Comparison of ENCODE assay signal across 12 mouse cellular contexts in genomic region chrX:150657797-150658118, GRCm38 (mm10). TPM values are rescaled to one million over a fixed set of nuclear protein-coding genes. Genes with fewer than 3 reads are reported as not detected.
DNase-seq lines count a peak whose midpoint lies in the region; ATAC-seq and TF ChIP-seq lines count a peak whose summit lies in the region.
"Had no signal": no experiment of that assay in that cellular context is flagged by ENCODE, and none has a peak within 500 bp of the region (broad histone marks: within the 10 kb centered on the region; RNA-seq: fewer than 3 reads in every experiment).

No protein-coding gene starts in this region.

- no peaks in the 10 kb centered on the region for H3K4me1 ChIP-seq in heart, postnatal 0 days (ENCODE audit: control insufficient read depth, insufficient read depth)
- peaks cover 4% of the 10 kb centered on the region; the same call in 1 of the 2 replicates for H3K4me1 ChIP-seq in forebrain, embryonic 15.5 days
- peaks cover 5% of the 10 kb centered on the region; the same call in 1 of the 2 replicates for H3K4me1 ChIP-seq in midbrain, embryonic 10.5 days

- H3K27me3 ChIP-seq in heart, postnatal 0 days (ENCODE audit: control insufficient read depth, insufficient read depth, low read length) = no peaks in the 10 kb centered on the region
- no peaks in the 10 kb centered on the region for H3K27me3 ChIP-seq in forebrain, embryonic 15.5 days
- H3K27me3 ChIP-seq in midbrain, embryonic 10.5 days (ENCODE audit: low read depth, poor library complexity, severe bottlenecking) = peaks cover 7% of the 10 kb centered on the region; the same call in 1 of the 2 replicates
- H3K27me3 ChIP-seq: CH12.LX had no signal

- no peak for ATAC-seq in heart, postnatal 0 days (ENCODE audit: insufficient read depth, low read depth)
- ATAC-seq in forebrain, embryonic 15.5 days (replicated peaks) = 0 out of 2 replicates have a peak, but pooled peaks have one; percentile 27
- ATAC-seq: liver, postnatal 0 days had no signal

- TF ChIP-seq EP300 in heart, postnatal 0 days (IDR thresholded peaks at IDR 0.05; ENCODE audit: low read depth) = no peak

- no peak for DNase-seq in heart, postnatal 0 days (ENCODE audit: low spot score)
- DNase-seq in heart, postnatal 25 days (ENCODE audit: low spot score) = no peak
- DNase-seq in brain, embryonic 14.5 days (ENCODE audit: low read depth) = peak; percentile 45
- DNase-seq in midbrain, embryonic 10.5 days (ENCODE audit: low spot score) = no peak
- no peak for DNase-seq in left cerebral cortex, adult 9 months (ENCODE audit: low spot score in 2 of 2)
- DNase-seq in spleen, postnatal 14 days (ENCODE audit: low spot score in 2 of 2) = no peak
- DNase-seq in frontal cortex, postnatal 25 days (ENCODE audit: low spot score in 2 of 2) = no peak
- DNase-seq: liver, postnatal 0 days; thymus, adult 18-20 months had no signal

- no peak for TF ChIP-seq POLR2A in brain, embryonic 14.5 days (IDR thresholded peaks at IDR 0.05; ENCODE audit: borderline replicate concordance, extremely low read depth, insufficient read depth, insufficient read length, poor library complexity, severe bottlenecking)

- H3K27ac ChIP-seq in heart, postnatal 0 days (ENCODE audit: low read depth) = no peak overlapping the region
- peak overlapping the region; percentile 75 for H3K27ac ChIP-seq in forebrain, embryonic 15.5 days (replicated peaks)
- H3K27ac ChIP-seq in midbrain, embryonic 10.5 days (replicated peaks) = no peak overlapping the region

- no peak for TF ChIP-seq CTCF in heart, postnatal 0 days (IDR thresholded peaks at IDR 0.05; ENCODE audit: low read depth)
- no peak for TF ChIP-seq CTCF in brain, embryonic 14.5 days (IDR thresholded peaks at IDR 0.05; ENCODE audit: borderline replicate concordance, extremely low read depth, insufficient read depth, insufficient read length)

- intact Hi-C loops in heart, postnatal 25 days (cut with DNase I) = no loop called here

- H3K4me2 ChIP-seq in heart, postnatal 0 days (ENCODE audit: low read depth, low read length) = peak overlapping the region; percentile 71
- H3K4me2 ChIP-seq in forebrain, embryonic 15.5 days (replicated peaks) = peak overlapping the region; percentile 38

- WGBS in heart, postnatal 0 days = 45% methylated on average over 3 of the region's 3 CpGs
- 29% methylated on average over 3 of the region's 3 CpGs for WGBS in forebrain, embryonic 15.5 days
- 44% methylated on average over 3 of the region's 3 CpGs for WGBS in midbrain, embryonic 10.5 days

- H3K9ac ChIP-seq in heart, postnatal 0 days (replicated peaks; ENCODE audit: low read depth, low read length) = no peak overlapping the region
- no peak overlapping the region for H3K9ac ChIP-seq in forebrain, embryonic 15.5 days (replicated peaks)
- H3K9ac ChIP-seq: liver, postnatal 0 days had no signal

- peak overlapping the region; percentile 53 for H3K4me3 ChIP-seq in heart, postnatal 0 days (ENCODE audit: low read depth, low read length)
- H3K4me3 ChIP-seq in forebrain, embryonic 15.5 days = peak overlapping the region; percentile 64
- H3K4me3 ChIP-seq in midbrain, embryonic 10.5 days = peak overlapping the region; percentile 63

- peaks cover 2% of the 10 kb centered on the region; the same call in 1 of the 2 replicates for H3K36me3 ChIP-seq in heart, postnatal 0 days (replicated peaks; ENCODE audit: control insufficient read depth, insufficient read depth, low read length)
- H3K36me3 ChIP-seq in forebrain, embryonic 15.5 days = 0 out of 2 replicates have a peak, but pooled peaks cover 1% of the 10 kb centered on the region
- H3K36me3 ChIP-seq in midbrain, embryonic 10.5 days = peaks cover 28% of the 10 kb centered on the region

- H3K9me3 ChIP-seq in heart, postnatal 0 days (replicated peaks; ENCODE audit: control insufficient read depth, low read length) = no peaks in the 10 kb centered on the region
- no peaks in the 10 kb centered on the region for H3K9me3 ChIP-seq in forebrain, embryonic 15.5 days
- H3K9me3 ChIP-seq in midbrain, embryonic 10.5 days (replicated peaks) = no peaks in the 10 kb centered on the region

RNA-seq across cellular contexts. Expression of gene Tro, which starts 0.4 kb away (rescaled TPM):
- 15.0 and 19.9 TPM in 2 replicates for total RNA-seq in heart, postnatal 0 days (2014; rRNA removed; ENCODE audit: low replicate concordance)
- 5.0 and 6.5 TPM in 2 replicates for polyA plus RNA-seq in heart, postnatal 0 days (2015; fragmentation: Nextera tagmentation; extraction: Ambion mirVana)
- total RNA-seq in heart, postnatal 25 days (2021) = under 1 TPM; 0.81 to 0.95 TPM
- polyA plus RNA-seq in brain, embryonic 14.5 days (2012; rRNA removed) = 128 and 130 TPM in 2 replicates
- 59.5 and 59.6 TPM in 2 replicates for polyA plus RNA-seq in forebrain, embryonic 15.5 days (2015; fragmentation: Nextera tagmentation; extraction: Ambion mirVana)
- polyA plus RNA-seq in midbrain, embryonic 10.5 days (2016; fragmentation: Nextera tagmentation; extraction: Ambion mirVana) = 34.8 and 44.8 TPM in 2 replicates
- total RNA-seq: common myeloid progenitor, adult 5-6 weeks had no signal
